Mouse (Mus musculus) adipocyte (in vitro differentiated cells): Measurements from ENCODE around the gene Ace.
A peak's percentile ranks its signal among the peaks of the same experiment; 100 is the strongest.

Experiments used
- DNase-seq: peaks from one replicate; pipeline ENCODE4 v3.0.0-alpha.2; 2016; ENCODE audit warnings: low spot score

The Ace gene

GRCm38 (mm10) chr11:105946694-105947154 is 21.0 kb upstream of the Ace start:
- no peak for DNase-seq

- DNase-seq = no peak
Observed at GRCm38 (mm10) chr11:105948255-105948654, 19.5 kb upstream of the Ace start.

- DNase-seq = no peak
Observed at GRCm38 (mm10) chr11:105950519-105950918, 17.2 kb upstream of the Ace start.

GRCm38 (mm10) chr11:105951601-105952044 is 16.1 kb upstream of the Ace start:
- DNase-seq = no peak

- no peak for DNase-seq
Observed at GRCm38 (mm10) chr11:105952111-105952510, 15.6 kb upstream of the Ace start.

GRCm38 (mm10) chr11:105952911-105953386 is 14.8 kb upstream of the Ace start, which contains the start of gene Cyb561:
Gene Cyb561 (minus strand): TSS chr11:105953336.
- DNase-seq = no peak

GRCm38 (mm10) chr11:105953402-105953801 is 14.3 kb upstream of the Ace start:
- peak; percentile 93 for DNase-seq

- DNase-seq = no peak
Observed at GRCm38 (mm10) chr11:105955815-105956430, 11.8 kb upstream of the Ace start.

- no peak for DNase-seq
Observed at GRCm38 (mm10) chr11:105957501-105957900, 10.2 kb upstream of the Ace start.

GRCm38 (mm10) chr11:105958566-105958965 is 9.2 kb upstream of the Ace start:
- DNase-seq = no peak

- DNase-seq = no peak
Observed at GRCm38 (mm10) chr11:105959355-105959754, 8.4 kb upstream of the Ace start.

- DNase-seq = no peak
Observed at GRCm38 (mm10) chr11:105964691-105965090, 3.1 kb upstream of the Ace start.

- DNase-seq = peak; percentile 46
Observed at GRCm38 (mm10) chr11:105966288-105966687, 1.5 kb upstream of the Ace start.

- no peak for DNase-seq
Observed at GRCm38 (mm10) chr11:105968948-105969347, 1.2 kb downstream of the Ace start.

GRCm38 (mm10) chr11:105969516-105969915 is 1.8 kb downstream of the Ace start:
- peak; percentile 74 for DNase-seq

GRCm38 (mm10) chr11:105974593-105974992 is 6.8 kb downstream of the Ace start:
- DNase-seq = peak; percentile 44

GRCm38 (mm10) chr11:105975050-105975449 is 7.3 kb downstream of the Ace start:
- DNase-seq = no peak

- no peak for DNase-seq
Observed at GRCm38 (mm10) chr11:105975636-105976035, 7.9 kb downstream of the Ace start.

- no peak for DNase-seq
Observed at GRCm38 (mm10) chr11:105978232-105978631, 10.5 kb downstream of the Ace start.

GRCm38 (mm10) chr11:105978634-105979033 is 10.9 kb downstream of the Ace start:
- no peak for DNase-seq

GRCm38 (mm10) chr11:105984452-105984851 is 16.7 kb downstream of the Ace start:
- DNase-seq = no peak

- no peak for DNase-seq
Observed at GRCm38 (mm10) chr11:105987446-105987845, 19.7 kb downstream of the Ace start.

- DNase-seq = no peak
Observed at GRCm38 (mm10) chr11:105989446-105989845, 21.7 kb downstream of the Ace start.

- DNase-seq = peak; percentile 91
Observed at GRCm38 (mm10) chr11:105990231-105990630, 22.5 kb downstream of the Ace start.
